Mouse (Mus musculus): ENCODE data around the gene Gm33543. TPM values are rescaled to one million over a fixed set of nuclear protein-coding genes. Genes with fewer than 3 reads are reported as not detected.
A peak's percentile ranks its signal among the peaks of the same experiment; 100 is the strongest.

Gm33543 gene
- polyA plus RNA-seq, 1 experiment from 2014 or later = not detected

- Histone ChIP-seq H3K9ac (no peak overlapping the region), H3K27ac (replicated peaks) (no peak overlapping the region), H3K27me3 (replicated peaks) (no peaks in the 10 kb centered on the region), H3K4me3 (no peak overlapping the region), H3K36me3 (no peaks in the 10 kb centered on the region), H3K9me3 (no peaks in the 10 kb centered on the region), H3K4me2 (no peak overlapping the region), H3K4me1 (no peaks in the 10 kb centered on the region)
- ATAC-seq (ENCODE audit: extremely low read depth, insufficient number of reproducible peaks, low FRiP score, low TSS enrichment) = no peak
- WGBS = 71% methylated on average over 6 of the region's 6 CpGs
Observed at GRCm38 (mm10) chr10:95794706-95795105, 48.0 kb downstream of the Gm33543 start.

DNA sequence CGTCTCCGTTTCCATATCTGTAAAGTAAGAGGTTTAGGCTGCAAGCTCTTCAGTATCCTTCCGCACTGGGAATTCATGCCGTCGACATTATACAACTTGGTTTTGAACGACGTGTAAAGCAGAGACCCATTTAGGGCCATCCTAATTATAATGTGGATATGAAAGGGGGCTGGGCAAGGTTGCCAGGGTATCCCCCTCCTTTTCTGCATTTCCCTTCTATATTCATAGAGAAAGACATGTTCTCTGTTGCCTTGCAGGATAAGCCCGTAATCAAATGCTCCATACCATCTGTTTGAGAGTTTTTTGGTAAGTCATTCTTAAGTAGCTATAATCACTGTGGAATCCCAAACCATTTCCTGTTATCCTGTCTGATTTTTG, 51.3 kb downstream of the Gm33543 start:
- Histone ChIP-seq H3K27ac (replicated peaks) (no peak overlapping the region), H3K27me3 (replicated peaks) (no peaks in the 10 kb centered on the region), H3K9me3 (no peaks in the 10 kb centered on the region), H3K4me1 (no peaks in the 10 kb centered on the region), H3K4me2 (no peak overlapping the region), H3K9ac (no peak overlapping the region), H3K4me3 (no peak overlapping the region), H3K36me3 (no peaks in the 10 kb centered on the region)
- no peak for ATAC-seq (ENCODE audit: extremely low read depth, insufficient number of reproducible peaks, low FRiP score, low TSS enrichment)
- 81% methylated on average over 8 of the region's 8 CpGs for WGBS

DNA sequence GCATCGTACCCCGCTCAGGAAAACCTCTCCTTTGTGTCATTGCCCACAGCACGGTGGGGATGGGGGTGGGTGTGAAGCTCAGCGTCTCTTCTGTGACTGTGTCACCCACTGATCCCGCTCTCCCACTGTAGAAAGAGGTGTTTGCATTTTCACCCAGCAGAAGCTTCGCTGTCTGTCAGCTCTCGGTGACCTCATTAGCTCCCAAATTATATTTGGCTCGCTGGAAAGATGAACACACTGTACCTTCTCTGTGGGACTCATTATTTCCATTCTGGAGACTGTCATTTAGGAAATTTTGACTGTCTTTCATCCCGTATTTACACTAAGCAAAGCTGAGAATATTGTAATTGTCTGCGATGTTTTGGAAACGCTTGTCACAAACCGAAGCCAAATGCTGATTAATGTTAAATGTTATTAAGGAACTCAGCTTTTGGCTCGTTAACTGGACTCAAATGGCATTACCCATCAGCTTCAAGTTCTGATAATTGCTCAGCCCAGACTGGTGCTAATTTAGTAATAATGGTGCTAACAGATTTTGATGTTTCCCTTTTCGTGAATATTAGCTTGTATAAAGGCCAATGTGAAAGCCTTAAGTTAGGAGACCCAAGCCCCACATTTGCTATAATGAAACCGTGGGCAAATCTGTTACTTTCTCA, 51.8 kb downstream of the Gm33543 start:
- Histone ChIP-seq H3K9ac (no peak overlapping the region), H3K4me1 (no peaks in the 10 kb centered on the region), H3K36me3 (no peaks in the 10 kb centered on the region), H3K27me3 (replicated peaks) (no peaks in the 10 kb centered on the region), H3K4me2 (no peak overlapping the region), H3K9me3 (no peaks in the 10 kb centered on the region), H3K4me3 (no peak overlapping the region), H3K27ac (replicated peaks) (no peak overlapping the region)
- WGBS = 65% methylated on average over 15 of the region's 15 CpGs
- no peak for ATAC-seq (ENCODE audit: extremely low read depth, insufficient number of reproducible peaks, low FRiP score, low TSS enrichment)

DNA sequence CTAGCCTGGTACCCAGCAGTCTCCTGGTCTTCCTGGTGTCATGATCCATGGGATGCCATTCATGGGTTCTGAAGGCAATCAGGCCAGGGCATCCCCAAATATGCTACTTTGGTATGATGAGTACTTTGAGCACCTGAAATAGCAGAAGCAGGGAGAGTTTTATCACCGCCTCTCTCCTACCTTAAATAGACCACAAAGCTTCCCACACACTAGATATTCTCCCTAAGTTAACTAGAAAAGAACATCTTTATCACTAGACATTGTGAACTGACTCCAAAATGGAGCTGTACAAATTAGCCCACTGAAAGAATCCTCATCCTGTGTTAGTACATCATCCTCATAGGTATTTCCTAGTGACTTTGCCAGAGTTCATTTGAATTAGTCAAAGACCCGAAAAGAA, 55.6 kb downstream of the Gm33543 start:
- H3K36me3 ChIP-seq = no peaks in the 10 kb centered on the region
- ATAC-seq (ENCODE audit: extremely low read depth, insufficient number of reproducible peaks, low FRiP score, low TSS enrichment) = no peak
- H3K4me2 ChIP-seq = no peak overlapping the region
- no peaks in the 10 kb centered on the region for H3K27me3 ChIP-seq (replicated peaks)
- WGBS = 81% methylated on average over 2 of the region's 2 CpGs
- H3K4me1 ChIP-seq = no peaks in the 10 kb centered on the region
- no peak overlapping the region for H3K27ac ChIP-seq (replicated peaks)
- no peak overlapping the region for H3K4me3 ChIP-seq
- H3K9ac ChIP-seq = no peak overlapping the region
- no peaks in the 10 kb centered on the region for H3K9me3 ChIP-seq

DNA sequence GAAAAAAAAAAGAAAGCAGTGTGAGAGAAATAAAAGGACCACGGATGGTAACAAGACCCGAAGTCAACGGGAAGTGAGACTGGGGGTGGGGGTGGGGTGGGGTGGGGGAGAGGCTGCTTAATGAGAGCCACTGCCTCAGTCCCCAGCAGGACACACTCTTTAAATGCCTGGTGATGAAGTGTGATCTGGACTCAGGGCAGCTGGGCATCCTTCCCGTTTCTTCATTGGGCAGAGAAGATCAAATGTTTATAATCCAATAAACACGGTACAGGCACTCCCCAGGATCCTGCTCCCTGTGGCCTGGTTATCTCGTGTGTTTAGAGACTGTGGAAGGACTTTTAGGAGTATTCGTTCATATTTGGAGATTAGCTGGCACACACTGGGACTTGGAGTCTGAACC, 57.9 kb downstream of the Gm33543 start:
- Histone ChIP-seq H3K4me1 (peaks cover 8% of the 10 kb centered on the region), H3K27me3 (replicated peaks) (no peaks in the 10 kb centered on the region), H3K27ac (replicated peaks) (no peak overlapping the region), H3K9ac (no peak overlapping the region), H3K9me3 (no peaks in the 10 kb centered on the region), H3K4me3 (no peak overlapping the region), H3K4me2 (no peak overlapping the region), H3K36me3 (no peaks in the 10 kb centered on the region)
- no peak for ATAC-seq (ENCODE audit: extremely low read depth, insufficient number of reproducible peaks, low FRiP score, low TSS enrichment)
- 42% methylated on average over 7 of the region's 7 CpGs for WGBS

GRCm38 (mm10) chr10:95780881-95781600, 61.7 kb downstream of the Gm33543 start:
- Histone ChIP-seq H3K4me2 (no peak overlapping the region; the same call in 1 of the 2 replicates), H3K9ac (no peak overlapping the region), H3K27me3 (replicated peaks) (no peaks in the 10 kb centered on the region), H3K36me3 (no peaks in the 10 kb centered on the region), H3K4me3 (no peak overlapping the region), H3K9me3 (no peaks in the 10 kb centered on the region), H3K27ac (replicated peaks) (peak overlapping the region; percentile 22; the same call in 1 of the 2 replicates), H3K4me1 (peaks cover 11% of the 10 kb centered on the region)
- 55% methylated on average over 8 of the region's 8 CpGs for WGBS
- ATAC-seq (ENCODE audit: extremely low read depth, insufficient number of reproducible peaks, low FRiP score, low TSS enrichment) = no peak

DNA sequence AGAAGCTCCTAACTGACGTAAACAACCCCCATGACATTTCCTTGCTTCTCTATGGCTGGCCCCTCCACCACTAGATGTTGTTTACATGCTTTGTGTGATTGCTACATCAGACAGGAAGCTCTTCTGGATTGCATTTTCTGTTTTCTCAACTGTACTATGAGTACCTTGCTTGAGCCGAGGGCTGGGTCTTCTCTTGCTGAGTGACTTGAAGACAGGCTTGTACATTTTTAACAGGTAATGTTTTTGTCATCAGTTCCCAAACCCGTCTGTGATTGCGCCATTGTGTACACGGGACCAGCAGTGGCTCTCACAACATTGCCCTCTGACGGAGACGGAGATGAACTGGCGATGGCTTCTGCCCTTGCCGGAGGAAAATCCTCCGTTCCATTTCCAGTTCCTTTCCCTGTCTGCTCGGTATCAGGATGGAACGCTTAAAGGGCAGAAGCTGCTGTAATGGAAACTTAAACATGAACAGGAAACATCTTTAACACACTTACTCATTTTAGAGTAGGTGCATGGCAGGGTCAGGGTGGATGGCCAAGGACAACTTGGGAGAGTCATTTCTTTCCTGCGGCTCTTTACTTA, 62.8 kb downstream of the Gm33543 start:
- Histone ChIP-seq H3K4me3 (no peak overlapping the region), H3K36me3 (no peaks in the 10 kb centered on the region), H3K27me3 (replicated peaks) (no peaks in the 10 kb centered on the region), H3K27ac (replicated peaks) (peak overlapping the region; percentile 22; the same call in 1 of the 2 replicates), H3K9ac (no peak overlapping the region), H3K4me1 (peaks cover 22% of the 10 kb centered on the region), H3K9me3 (no peaks in the 10 kb centered on the region), H3K4me2 (0 out of 2 replicates have a peak overlapping the region, but pooled peaks have one; percentile 8)
- 72% methylated on average over 13 of the region's 13 CpGs for WGBS
- ATAC-seq (ENCODE audit: extremely low read depth, insufficient number of reproducible peaks, low FRiP score, low TSS enrichment) = no peak; the same call in 1 of the 2 replicates

DNA sequence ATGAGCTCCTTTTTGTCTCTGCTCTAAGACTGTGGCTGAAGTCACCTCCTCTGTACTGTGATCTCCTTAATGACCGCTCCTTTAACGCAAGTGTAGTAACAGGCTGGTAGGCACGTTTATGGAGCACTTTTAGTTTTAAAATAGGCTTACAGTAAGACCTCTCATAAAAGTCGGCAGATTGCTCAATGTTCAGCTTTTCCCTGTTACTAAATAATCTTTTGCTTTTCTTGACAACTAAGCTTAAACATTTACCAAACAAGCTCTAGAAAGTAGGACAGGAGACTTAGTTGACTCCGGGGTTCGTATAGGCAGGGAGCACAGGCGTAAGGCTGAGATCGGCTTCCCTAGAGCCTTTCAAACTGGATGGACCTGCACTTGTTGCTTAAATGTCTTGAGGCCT, 64.1 kb downstream of the Gm33543 start:
- Histone ChIP-seq H3K9ac (no peak overlapping the region), H3K9me3 (no peaks in the 10 kb centered on the region), H3K4me3 (no peak overlapping the region), H3K36me3 (no peaks in the 10 kb centered on the region), H3K4me1 (peaks cover 34% of the 10 kb centered on the region), H3K27ac (replicated peaks) (no peak overlapping the region), H3K27me3 (replicated peaks) (no peaks in the 10 kb centered on the region), H3K4me2 (no peak overlapping the region)
- ATAC-seq (ENCODE audit: extremely low read depth, insufficient number of reproducible peaks, low FRiP score, low TSS enrichment) = no peak
- WGBS = 86% methylated on average over 8 of the region's 8 CpGs

GRCm38 (mm10) chr10:95777701-95778320, 64.9 kb downstream of the Gm33543 start:
- Histone ChIP-seq H3K27ac (replicated peaks) (no peak overlapping the region), H3K9me3 (no peaks in the 10 kb centered on the region), H3K9ac (no peak overlapping the region), H3K4me1 (peaks cover 42% of the 10 kb centered on the region), H3K36me3 (no peaks in the 10 kb centered on the region), H3K4me2 (no peak overlapping the region), H3K4me3 (no peak overlapping the region), H3K27me3 (replicated peaks) (no peaks in the 10 kb centered on the region; the same call in 1 of the 2 replicates)
- 78% methylated on average over 15 of the region's 15 CpGs for WGBS
- ATAC-seq (ENCODE audit: extremely low read depth, insufficient number of reproducible peaks, low FRiP score, low TSS enrichment) = no peak

- Histone ChIP-seq H3K36me3 (no peaks in the 10 kb centered on the region), H3K27me3 (replicated peaks) (no peaks in the 10 kb centered on the region; the same call in 1 of the 2 replicates), H3K4me1 (peaks cover 43% of the 10 kb centered on the region), H3K9ac (no peak overlapping the region), H3K4me3 (no peak overlapping the region), H3K9me3 (0 out of 2 replicates have a peak, but pooled peaks cover 6% of the 10 kb centered on the region), H3K4me2 (no peak overlapping the region), H3K27ac (replicated peaks) (no peak overlapping the region)
- ATAC-seq (ENCODE audit: extremely low read depth, insufficient number of reproducible peaks, low FRiP score, low TSS enrichment) = no peak
- WGBS = 67% methylated on average over 1 of the region's 1 CpGs
Observed at GRCm38 (mm10) chr10:95777071-95777470, 65.7 kb downstream of the Gm33543 start.

GRCm38 (mm10) chr10:95774856-95775255, 67.9 kb downstream of the Gm33543 start:
- peaks cover 7% of the 10 kb centered on the region for H3K27me3 ChIP-seq (replicated peaks)
- peak overlapping the region; percentile 44 for H3K4me2 ChIP-seq
- H3K36me3 ChIP-seq = no peaks in the 10 kb centered on the region
- H3K27ac ChIP-seq (replicated peaks) = peak overlapping the region; percentile 68
- no peak overlapping the region; the same call in 1 of the 2 replicates for H3K9ac ChIP-seq
- 19% methylated on average over 7 of the region's 7 CpGs for WGBS
- peaks cover 35% of the 10 kb centered on the region for H3K4me1 ChIP-seq
- H3K9me3 ChIP-seq = 0 out of 2 replicates have a peak, but pooled peaks cover 7% of the 10 kb centered on the region
- peak; percentile 28; the same call in 1 of the 2 replicates for ATAC-seq (ENCODE audit: extremely low read depth, insufficient number of reproducible peaks, low FRiP score, low TSS enrichment)
- H3K4me3 ChIP-seq = no peak overlapping the region
